Mouse (Mus musculus) myocyte (in vitro differentiated cells): ENCODE results near the gene Cyfip1. TPM values are rescaled to one million over a fixed set of nuclear protein-coding genes. Genes with fewer than 3 reads are reported as not detected.

Experiments
- H3K27me3 ChIP-seq: one replicate; pipeline ENCODE4 v1.6.1; 2011; ENCODE audit not compliant: control insufficient read depth, insufficient read depth, insufficient read length
- H3K36me3 ChIP-seq: one replicate; pipeline ENCODE4 v1.6.1; 2011; ENCODE audit not compliant: control insufficient read depth, insufficient read depth
- H3K4me2 ChIP-seq: one replicate; pipeline ENCODE4 v1.6.1; 2011; ENCODE audit warnings: low read depth, control low read depth
- H3K4me3 ChIP-seq: one replicate; pipeline ENCODE4 v1.5.1; 2011; ENCODE audit warnings: mild to moderate bottlenecking, control low read depth, moderate library complexity
- H3K79me2 ChIP-seq: one replicate; pipeline ENCODE4 v1.6.1; 2011; ENCODE audit not compliant: control insufficient read depth, insufficient read depth
- H3ac ChIP-seq: one replicate; pipeline ENCODE4 v1.6.1; 2011; ENCODE audit not compliant: control insufficient read depth, insufficient read length
- CEBPB ChIP-seq: IDR thresholded peaks from 2 replicates; pipeline ENCODE4 v1.6.1; 2011; ENCODE audit warnings: mild to moderate bottlenecking, moderate library complexity; ENCODE audit not compliant: poor library complexity, insufficient read depth, severe bottlenecking
- E2F4 ChIP-seq: IDR thresholded peaks from one replicate; pipeline ENCODE4 v1.6.1; 2011; ENCODE audit warnings: mild to moderate bottlenecking, control low read depth, moderate library complexity; ENCODE audit not compliant: insufficient read depth
- MAX ChIP-seq: IDR thresholded peaks from one replicate; pipeline ENCODE4 v1.6.1; 2011; ENCODE audit warnings: low read depth, mild to moderate bottlenecking, control low read depth
- MYOD1 ChIP-seq, 3 experiments: IDR thresholded peaks; one replicate each; pipeline ENCODE4 v1.6.1; 2011; ENCODE audit warnings: control low read depth in 2 of 3, low read depth in 2 of 3, mild to moderate bottlenecking in 2 of 3, moderate library complexity in 1 of 3; ENCODE audit not compliant: insufficient read length in 2 of 3, control insufficient read depth in 1 of 3
- MYOG ChIP-seq, 3 experiments: IDR thresholded peaks; one replicate each; pipeline ENCODE4 v1.6.1; 2011; ENCODE audit warnings: control low read depth in 2 of 3, low read depth in 2 of 3, mild to moderate bottlenecking in 2 of 3; ENCODE audit not compliant: insufficient read length in 2 of 3, control insufficient read depth in 1 of 3, insufficient read depth in 1 of 3
- POLR2A ChIP-seq: IDR thresholded peaks from one replicate; pipeline ENCODE4 v1.6.1; 2011; ENCODE audit warnings: low read depth, mild to moderate bottlenecking, control low read depth, moderate library complexity; ENCODE audit not compliant: insufficient read length
- POLR2AphosphoS2 ChIP-seq: IDR thresholded peaks from one replicate; pipeline ENCODE4 v1.6.1; 2011; ENCODE audit warnings: low read depth, control low read depth; ENCODE audit not compliant: insufficient read length
- REST ChIP-seq: IDR thresholded peaks from one replicate; pipeline ENCODE4 v1.6.1; 2011; ENCODE audit warnings: mild to moderate bottlenecking, control low read depth, moderate library complexity; ENCODE audit not compliant: insufficient read depth, insufficient read length
- SRF ChIP-seq: IDR thresholded peaks from one replicate; pipeline ENCODE4 v1.6.1; 2011; ENCODE audit warnings: low read depth; ENCODE audit not compliant: control insufficient read depth, insufficient read length
- TCF12 ChIP-seq: IDR thresholded peaks from one replicate; pipeline ENCODE4 v1.6.1; 2011; ENCODE audit warnings: mild to moderate bottlenecking, control low read depth; ENCODE audit not compliant: poor library complexity, insufficient read depth, severe bottlenecking
- TCF3 ChIP-seq: IDR thresholded peaks from one replicate; pipeline ENCODE4 v1.6.1; 2011; ENCODE audit warnings: low read depth, control low read depth; ENCODE audit not compliant: insufficient read length
- USF1 ChIP-seq: IDR thresholded peaks from one replicate; pipeline ENCODE4 v1.6.1; 2011; ENCODE audit warnings: low read depth, mild to moderate bottlenecking, control low read depth, moderate library complexity
- polyA plus RNA-seq: library from polyadenylated mRNA; unstranded; fragments of >200 nt; fragmentation: generic; extraction: Trizol; gene quantifications from one replicate; pipeline ENCODE4 v1.2.1, GENCODE M21; 2012; ENCODE audit warnings: missing spikeins

Gene Cyfip1
- polyA plus RNA-seq, 1 experiment = 53.0 TPM

- Histone ChIP-seq H3ac (no peak overlapping the region), H3K36me3 (no peaks in the 10 kb centered on the region), H3K79me2 (no peaks in the 10 kb centered on the region), H3K4me2 (no peak overlapping the region), H3K4me3 (no peak overlapping the region), H3K27me3 (no peaks in the 10 kb centered on the region)
- TF ChIP-seq REST = no peak
- TF ChIP-seq MAX = no peak
- no peak for TF ChIP-seq POLR2A
- TF ChIP-seq MYOD1 (IDR thresholded peaks at IDR 0.05; ENCODE audit: control insufficient read depth in 1 of 3, insufficient read length in 2 of 3, low read depth in 2 of 3) = no peak
- TF ChIP-seq TCF3 = no peak
- TF ChIP-seq MYOG (IDR thresholded peaks at IDR 0.05; ENCODE audit: control insufficient read depth in 1 of 3, insufficient read depth in 1 of 3, insufficient read length in 2 of 3, low read depth in 2 of 3) = no peak
- no peak for TF ChIP-seq TCF12
- no peak for TF ChIP-seq SRF
- TF ChIP-seq E2F4 = no peak
Measured at GRCm38 (mm10) chr7:55974429-55974828, 132.9 kb downstream of the Cyfip1 start.

GRCm38 (mm10) chr7:55981511-55981910 is 140.0 kb downstream of the Cyfip1 start:
- TF ChIP-seq POLR2A = no peak
- no peak for TF ChIP-seq MYOD1 (IDR thresholded peaks at IDR 0.05; ENCODE audit: control insufficient read depth in 1 of 3, insufficient read length in 2 of 3, low read depth in 2 of 3)
- TF ChIP-seq MYOG (IDR thresholded peaks at IDR 0.05; ENCODE audit: control insufficient read depth in 1 of 3, insufficient read depth in 1 of 3, insufficient read length in 2 of 3, low read depth in 2 of 3) = no peak
- no peak for TF ChIP-seq MAX
- TF ChIP-seq SRF = no peak
- TF ChIP-seq CEBPB = no peak
- no peak for TF ChIP-seq TCF12
- TF ChIP-seq TCF3 = no peak
- no peak for TF ChIP-seq POLR2AphosphoS2
- no peak for TF ChIP-seq USF1
- no peak for TF ChIP-seq E2F4
- TF ChIP-seq REST = no peak

More at GRCm38 (mm10) chr7:55981511-55981910, 140.0 kb downstream of the Cyfip1 start:
- Histone ChIP-seq H3K79me2 (no peaks in the 10 kb centered on the region), H3ac (no peak overlapping the region), H3K27me3 (no peaks in the 10 kb centered on the region), H3K4me2 (no peak overlapping the region), H3K36me3 (no peaks in the 10 kb centered on the region), H3K4me3 (no peak overlapping the region)

Other genes starting within 250 kb of the Cyfip1 start
- not detected for gene Siglech, start 73.6 kb upstream of the Cyfip1 start, polyA plus RNA-seq
- 2.3 TPM for gene Tubgcp5, start 47.6 kb upstream of the Cyfip1 start, polyA plus RNA-seq
- gene Nipa2, start 120.7 kb downstream of the Cyfip1 start, polyA plus RNA-seq = 14.5 TPM
- 2.2 TPM for gene Nipa1, start 178.2 kb downstream of the Cyfip1 start, polyA plus RNA-seq
- gene Herc2, start 208.5 kb downstream of the Cyfip1 start, polyA plus RNA-seq = 10.0 TPM